Mouse (Mus musculus): Measurements from ENCODE around the gene Olfr324. TPM values are rescaled to one million over a fixed set of nuclear protein-coding genes. Genes with fewer than 3 reads are reported as not detected.

Gene Olfr324
- not detected for polyA plus RNA-seq (2012; fragmentation: generic; extraction: Trizol)

GRCm38 (mm10) chr11:58594814-58595213, at the start of gene Olfr324:
Gene Olfr324, plus strand, starts transcription at chr11:58595114.

GRCm38 (mm10) chr11:58546322-58546721, 48.6 kb upstream of the Olfr324 start, which contains the start of gene Olfr329-ps:
Gene Olfr329-ps, minus strand, starts transcription at chr11:58546422.

GRCm38 (mm10) chr11:58555536-58555935, 39.4 kb upstream of the Olfr324 start, which contains the start of gene Olfr328:
Gene Olfr328, minus strand, starts transcription at chr11:58555636.

GRCm38 (mm10) chr11:58570405-58570804, 24.5 kb upstream of the Olfr324 start, which contains the start of gene Olfr224:
Gene Olfr224, minus strand, starts transcription at chr11:58570553.

GRCm38 (mm10) chr11:58577430-58577829, 17.5 kb upstream of the Olfr324 start, which contains the start of gene Olfr325:
Gene Olfr325, plus strand, starts transcription at chr11:58577730.

GRCm38 (mm10) chr11:58615975-58616374, 21.1 kb downstream of the Olfr324 start, which contains the start of gene 2210407C18Rik:
Gene 2210407C18Rik, minus strand, starts transcription at chr11:58616075.

GRCm38 (mm10) chr11:58630401-58630800, 35.5 kb downstream of the Olfr324 start, which contains the start of gene Olfr323:
Gene Olfr323, minus strand, starts transcription at chr11:58630501.

GRCm38 (mm10) chr11:58640272-58640867, 45.5 kb downstream of the Olfr324 start, which contains the start of gene Trim58:
Gene Trim58, plus strand, starts transcription at chr11:58640465.

Other genes with a start within 250 kb of the Olfr324 start
- not detected for gene Lypd8, start 216.1 kb upstream of the Olfr324 start, polyA plus RNA-seq (2012; fragmentation: generic; extraction: Trizol)
- not detected for gene 1810065E05Rik, start 174.0 kb upstream of the Olfr324 start, polyA plus RNA-seq (2012; fragmentation: generic; extraction: Trizol)
- gene Gm12253, start 162.6 kb upstream of the Olfr324 start, polyA plus RNA-seq (2012; fragmentation: generic; extraction: Trizol), result not detected
- gene Lypd9, start 142.2 kb upstream of the Olfr324 start, polyA plus RNA-seq (2012; fragmentation: generic; extraction: Trizol), result not detected
- not detected for gene Olfr30, start 132.8 kb upstream of the Olfr324 start, polyA plus RNA-seq (2012; fragmentation: generic; extraction: Trizol)
- gene Olfr332, start 102.6 kb upstream of the Olfr324 start, polyA plus RNA-seq (2012; fragmentation: generic; extraction: Trizol), result not detected
- not detected for gene Olfr331, start 92.5 kb upstream of the Olfr324 start, polyA plus RNA-seq (2012; fragmentation: generic; extraction: Trizol)
- gene Olfr330, start 60.3 kb upstream of the Olfr324 start, polyA plus RNA-seq (2012; fragmentation: generic; extraction: Trizol), result not detected
- not detected for gene Olfr329-ps, start 48.7 kb upstream of the Olfr324 start, polyA plus RNA-seq (2012; fragmentation: generic; extraction: Trizol)
- not detected for gene Olfr328, start 39.5 kb upstream of the Olfr324 start, polyA plus RNA-seq (2012; fragmentation: generic; extraction: Trizol)
- gene Olfr224, start 24.6 kb upstream of the Olfr324 start, polyA plus RNA-seq (2012; fragmentation: generic; extraction: Trizol), result not detected
- gene Olfr325, start 17.4 kb upstream of the Olfr324 start, polyA plus RNA-seq (2012; fragmentation: generic; extraction: Trizol), result not detected
- not detected for gene 2210407C18Rik, start 21.0 kb downstream of the Olfr324 start, polyA plus RNA-seq (2012; fragmentation: generic; extraction: Trizol)
- not detected for gene Olfr323, start 35.4 kb downstream of the Olfr324 start, polyA plus RNA-seq (2012; fragmentation: generic; extraction: Trizol)
- gene Trim58, start 45.4 kb downstream of the Olfr324 start, polyA plus RNA-seq (2012; fragmentation: generic; extraction: Trizol), result not detected
- gene Olfr322, start 63.7 kb downstream of the Olfr324 start, polyA plus RNA-seq (2012; fragmentation: generic; extraction: Trizol), result not detected
- not detected for gene Olfr320, start 86.0 kb downstream of the Olfr324 start, polyA plus RNA-seq (2012; fragmentation: generic; extraction: Trizol)
- not detected for gene Olfr319, start 104.0 kb downstream of the Olfr324 start, polyA plus RNA-seq (2012; fragmentation: generic; extraction: Trizol)
- gene Olfr318, start 128.9 kb downstream of the Olfr324 start, polyA plus RNA-seq (2012; fragmentation: generic; extraction: Trizol), result not detected
- gene Olfr317, start 144.1 kb downstream of the Olfr324 start, polyA plus RNA-seq (2012; fragmentation: generic; extraction: Trizol), result not detected
- gene Olfr316, start 157.6 kb downstream of the Olfr324 start, polyA plus RNA-seq (2012; fragmentation: generic; extraction: Trizol), result not detected
- gene Olfr315, start 178.1 kb downstream of the Olfr324 start, polyA plus RNA-seq (2012; fragmentation: generic; extraction: Trizol), result not detected
- not detected for gene Olfr314, start 187.8 kb downstream of the Olfr324 start, polyA plus RNA-seq (2012; fragmentation: generic; extraction: Trizol)
- not detected for gene Fam183b, start 206.8 kb downstream of the Olfr324 start, polyA plus RNA-seq (2012; fragmentation: generic; extraction: Trizol)
- not detected for gene Olfr313, start 219.9 kb downstream of the Olfr324 start, polyA plus RNA-seq (2012; fragmentation: generic; extraction: Trizol)
- gene Olfr312, start 234.1 kb downstream of the Olfr324 start, polyA plus RNA-seq (2012; fragmentation: generic; extraction: Trizol), result not detected
- gene Olfr311, start 244.1 kb downstream of the Olfr324 start, polyA plus RNA-seq (2012; fragmentation: generic; extraction: Trizol), result not detected

All from C3H10T1/2 (cell line).